Mouse (Mus musculus) ES-E14 (cell line): ENCODE results near the gene Btbd18.

Experiments
- CHD2 ChIP-seq: IDR thresholded peaks from 2 replicates; pipeline ENCODE4 v1.6.1; 2014; ENCODE audit warnings: mild to moderate bottlenecking, low read depth, low read length, inconsistent platforms
- HCFC1 ChIP-seq: IDR thresholded peaks from 2 replicates; pipeline ENCODE4 v1.6.1; 2012; ENCODE audit warnings: low read length, inconsistent platforms, borderline replicate concordance; ENCODE audit not compliant: insufficient read depth
- MAFK ChIP-seq: IDR thresholded peaks from 2 replicates; pipeline ENCODE4 v1.6.1; 2014; ENCODE audit warnings: mild to moderate bottlenecking, low read depth, low read length, inconsistent platforms; ENCODE audit not compliant: insufficient read depth
- ZC3H11A ChIP-seq: IDR thresholded peaks from 2 replicates; pipeline ENCODE4 v1.6.1; 2012; ENCODE audit warnings: low read depth, mild to moderate bottlenecking, inconsistent platforms, low read length, borderline replicate concordance
- ZNF384 ChIP-seq: IDR thresholded peaks from 2 replicates; pipeline ENCODE4 v1.6.1; 2012; ENCODE audit warnings: low read depth, low read length, inconsistent platforms

GRCm38 (mm10) chr2:84623428-84624119, 35.3 kb upstream of the Btbd18 start:
- TF ChIP-seq ZNF384 (no peak), MAFK (no peak), HCFC1 (no peak), ZC3H11A (no peak), CHD2 (no peak)
